In the genomic region with DNA sequence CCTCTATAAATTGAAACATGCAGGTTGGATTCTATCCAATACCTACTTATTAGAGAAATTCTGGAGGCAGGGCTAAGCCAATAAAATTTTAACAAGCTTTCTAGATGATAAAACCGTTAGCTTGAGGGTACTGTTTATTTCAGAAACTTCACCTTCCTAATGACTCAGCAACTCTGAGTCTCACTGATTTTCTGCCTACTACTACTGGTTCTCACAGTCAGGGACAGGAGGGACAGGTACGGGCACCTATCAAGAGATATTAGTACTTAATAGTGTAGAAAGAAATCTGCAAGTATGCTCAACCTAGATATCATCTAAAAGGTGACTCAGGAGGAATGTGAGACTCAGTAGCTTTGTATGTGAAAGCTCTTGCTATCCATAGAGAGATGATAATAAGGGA, we compare ENCODE assay signal across 29 mouse cellular contexts. TPM values are rescaled to one million over a fixed set of nuclear protein-coding genes. Genes with fewer than 3 reads are reported as not detected.
"Had no signal": no experiment of that assay in that cellular context is flagged by ENCODE, and none has a peak within 500 bp of the region (broad histone marks: within the 10 kb centered on the region; RNA-seq: fewer than 3 reads in every experiment).

No protein-coding gene starts in this region.

- H3K9me3 ChIP-seq: embryonic facial prominence, embryonic 10.5 days; embryonic facial prominence, embryonic 12.5 days; embryonic facial prominence, embryonic 13.5 days; embryonic facial prominence, embryonic 15.5 days; forebrain, embryonic 10.5 days; forebrain, embryonic 12.5 days; forebrain, embryonic 13.5 days; forebrain, embryonic 15.5 days had no signal

- H3K9ac ChIP-seq: embryonic facial prominence, embryonic 12.5 days; embryonic facial prominence, embryonic 13.5 days; embryonic facial prominence, embryonic 15.5 days; forebrain, embryonic 12.5 days; forebrain, embryonic 13.5 days; forebrain, embryonic 15.5 days; forebrain, postnatal 0 days had no signal

- DNase-seq: cerebellum, adult 18-20 months; cerebellum, adult 2 months; cerebellum, adult 8-10 months; cerebellum, adult 9-10 months; cerebellum, adult 9-11 months; cerebellum, postnatal 10 days; cerebellum, postnatal 14 days; cerebellum, postnatal 25 days; cerebellum, postnatal 36 days; embryo, embryonic 11 days; forebrain, postnatal 0 days; gastrocnemius, adult 2 months; gastrocnemius, postnatal 10 days; gastrocnemius, postnatal 14 days; gastrocnemius, postnatal 25 days; gastrocnemius, postnatal 36 days; heart, adult 11 months had no signal

- H3K4me2 ChIP-seq: embryonic facial prominence, embryonic 12.5 days; embryonic facial prominence, embryonic 13.5 days; embryonic facial prominence, embryonic 15.5 days; forebrain, embryonic 12.5 days; forebrain, embryonic 13.5 days; forebrain, embryonic 15.5 days had no signal

- H3K36me3 ChIP-seq: embryonic facial prominence, embryonic 10.5 days; embryonic facial prominence, embryonic 12.5 days; embryonic facial prominence, embryonic 13.5 days; embryonic facial prominence, embryonic 15.5 days; forebrain, embryonic 10.5 days; forebrain, embryonic 12.5 days; forebrain, embryonic 15.5 days had no signal

- ATAC-seq: forebrain, embryonic 13.5 days; forebrain, embryonic 14.5 days; forebrain, embryonic 15.5 days; forebrain, embryonic 16.5 days; forebrain, postnatal 0 days had no signal

- H3K27me3 ChIP-seq: embryonic facial prominence, embryonic 12.5 days; embryonic facial prominence, embryonic 13.5 days; embryonic facial prominence, embryonic 15.5 days; forebrain, embryonic 12.5 days; forebrain, embryonic 13.5 days; forebrain, embryonic 15.5 days had no signal

- H3K4me3 ChIP-seq: embryonic facial prominence, embryonic 10.5 days; embryonic facial prominence, embryonic 12.5 days; embryonic facial prominence, embryonic 13.5 days; embryonic facial prominence, embryonic 15.5 days; erythroblast, embryonic 14.5 days; forebrain, embryonic 10.5 days; forebrain, embryonic 12.5 days; forebrain, embryonic 13.5 days; forebrain, embryonic 15.5 days; gastrocnemius, adult 2 months had no signal

- H3K27ac ChIP-seq: embryonic facial prominence, embryonic 10.5 days; embryonic facial prominence, embryonic 12.5 days; embryonic facial prominence, embryonic 13.5 days; embryonic facial prominence, embryonic 15.5 days; forebrain, embryonic 10.5 days; forebrain, embryonic 12.5 days; forebrain, embryonic 13.5 days; forebrain, embryonic 15.5 days; gastrocnemius, adult 2 months had no signal

- H3K4me1 ChIP-seq: embryonic facial prominence, embryonic 10.5 days; embryonic facial prominence, embryonic 12.5 days; embryonic facial prominence, embryonic 13.5 days; embryonic facial prominence, embryonic 15.5 days; forebrain, embryonic 10.5 days; forebrain, embryonic 12.5 days; forebrain, embryonic 13.5 days; forebrain, embryonic 15.5 days had no signal

RNA-seq across cellular contexts. Expression of gene Adcyap1, which starts 19.8 kb away (rescaled TPM):
- polyA plus RNA-seq: erythroblast, embryonic 14.5 days; gonadal fat pad, adult 2 months had no signal
